Mouse (Mus musculus): ENCODE data around the gene Gata3.

Gene Gata3

GRCm38 (mm10) chr2:9886031-9886430 is 3.8 kb downstream of the Gata3 start:
- no peak for DNase-seq (ENCODE audit: low spot score)

GRCm38 (mm10) chr2:9885217-9885770 is 4.5 kb downstream of the Gata3 start:
- no peak for DNase-seq (ENCODE audit: low spot score)

DNA sequence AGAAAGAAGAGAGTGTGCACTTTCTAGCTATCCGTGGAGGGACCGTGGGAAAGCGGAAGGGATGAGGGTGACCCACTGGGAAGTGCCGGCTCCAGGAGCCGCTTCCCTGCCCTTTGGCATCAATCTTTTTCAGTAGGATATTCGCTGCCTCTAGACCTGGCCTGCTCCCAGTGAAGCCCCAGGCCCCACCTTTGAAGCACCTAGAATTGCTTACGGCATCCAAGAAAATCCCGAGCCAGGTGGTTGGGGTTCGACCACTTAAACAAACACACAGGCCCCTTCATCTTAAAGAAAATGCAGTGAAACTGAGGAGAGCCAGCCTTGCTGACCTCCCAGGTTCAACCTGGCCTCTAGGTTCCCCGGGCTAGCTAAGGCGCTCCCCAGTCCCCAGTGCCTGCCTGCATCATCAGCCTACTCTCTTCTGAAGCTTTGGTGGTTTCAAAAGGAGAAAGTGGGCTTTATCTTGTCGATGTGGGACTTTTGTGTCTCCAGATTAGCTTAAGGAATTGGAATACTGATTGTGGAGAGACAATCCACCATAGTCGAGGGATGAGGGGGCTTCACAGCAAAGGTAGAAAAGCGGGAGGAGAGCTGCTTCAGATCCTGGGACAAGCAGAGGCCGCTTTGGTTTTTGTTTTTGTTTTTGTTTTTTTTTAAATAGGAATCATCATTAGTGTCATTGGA is 5.2 kb downstream of the Gata3 start:
- no peak for DNase-seq (ENCODE audit: low spot score)

- no peak for DNase-seq (ENCODE audit: low spot score)
Measured at GRCm38 (mm10) chr2:9883803-9884532, 5.9 kb downstream of the Gata3 start.

GRCm38 (mm10) chr2:9882926-9883802 is 6.7 kb downstream of the Gata3 start:
- no peak for DNase-seq (ENCODE audit: low spot score)

GRCm38 (mm10) chr2:9882371-9882925 is 7.4 kb downstream of the Gata3 start:
- DNase-seq (ENCODE audit: low spot score): peak; percentile 52

DNA sequence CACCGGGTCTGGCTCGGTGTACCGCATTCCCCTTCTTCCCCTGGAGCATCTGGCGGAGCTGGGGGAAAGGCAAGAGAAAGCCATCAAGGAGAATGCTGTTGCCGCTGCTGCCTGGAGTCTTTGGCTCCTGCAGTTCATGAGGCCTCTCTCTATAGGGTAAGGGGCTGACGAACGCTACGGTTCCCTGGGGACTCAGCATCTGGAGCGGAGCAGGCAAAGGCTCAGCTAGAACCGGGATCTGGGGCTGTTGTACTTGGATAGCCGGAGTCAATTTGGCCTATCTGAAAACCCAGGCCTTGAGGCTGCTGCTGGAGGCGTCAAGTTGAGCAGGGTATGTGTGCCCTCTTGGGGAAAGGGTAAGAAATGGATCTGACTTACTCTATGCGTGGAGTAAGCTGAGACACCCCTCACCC is 8.2 kb downstream of the Gata3 start:
- no peak for DNase-seq (ENCODE audit: low spot score)

- DNase-seq (ENCODE audit: low spot score): peak; percentile 57
Measured at GRCm38 (mm10) chr2:9881051-9881591, 8.7 kb downstream of the Gata3 start, which contains the start of gene 4930412O13Rik. 4930412O13Rik (plus strand) TSS chr2:9881252.

DNA sequence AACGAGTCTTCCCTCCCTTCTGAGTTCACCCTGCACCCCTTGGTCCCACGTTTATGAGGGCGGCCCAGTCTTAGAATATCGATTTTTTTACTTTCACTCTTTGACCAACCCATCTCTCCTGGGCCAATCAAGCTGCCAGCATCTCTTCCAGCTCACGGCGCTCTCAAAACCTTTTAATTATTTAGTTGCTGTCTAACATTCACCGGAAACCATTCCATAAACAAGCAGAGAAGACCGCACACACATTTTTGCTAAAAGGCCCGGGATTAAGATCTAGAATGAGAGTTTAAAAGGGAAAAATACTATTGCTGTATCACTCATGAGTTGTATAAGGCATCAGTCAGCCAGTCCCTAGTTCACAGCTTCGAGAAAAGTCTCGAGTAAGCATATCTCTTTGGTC is 9.6 kb downstream of the Gata3 start:
- DNase-seq (ENCODE audit: low spot score): no peak

DNA sequence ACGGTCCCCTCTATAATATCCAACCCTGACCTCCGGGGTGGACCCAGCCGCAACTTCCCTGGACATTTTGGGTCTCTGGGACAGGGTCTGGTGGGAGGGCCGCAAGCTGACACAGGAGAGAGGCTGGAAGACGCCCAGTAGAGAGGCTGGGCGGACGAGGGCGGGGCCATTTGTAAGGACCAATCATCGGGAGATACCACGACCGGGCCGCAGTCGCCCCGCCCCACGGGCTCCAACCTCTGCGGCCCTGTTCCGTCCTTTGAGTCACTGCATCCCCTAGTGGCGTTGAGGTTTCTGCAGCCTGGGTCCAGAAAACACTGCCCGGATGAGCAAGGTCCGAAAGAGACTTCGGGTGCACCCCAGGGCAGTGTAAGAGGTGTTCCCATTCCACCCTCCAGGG is 10.3 kb downstream of the Gata3 start:
- DNase-seq (ENCODE audit: low spot score): peak; percentile 93

GRCm38 (mm10) chr2:9879092-9879491 is 10.7 kb downstream of the Gata3 start:
- no peak for DNase-seq (ENCODE audit: low spot score)

- peak; percentile 82 for DNase-seq (ENCODE audit: low spot score)
Measured at GRCm38 (mm10) chr2:9878564-9879081, 11.2 kb downstream of the Gata3 start.

DNA sequence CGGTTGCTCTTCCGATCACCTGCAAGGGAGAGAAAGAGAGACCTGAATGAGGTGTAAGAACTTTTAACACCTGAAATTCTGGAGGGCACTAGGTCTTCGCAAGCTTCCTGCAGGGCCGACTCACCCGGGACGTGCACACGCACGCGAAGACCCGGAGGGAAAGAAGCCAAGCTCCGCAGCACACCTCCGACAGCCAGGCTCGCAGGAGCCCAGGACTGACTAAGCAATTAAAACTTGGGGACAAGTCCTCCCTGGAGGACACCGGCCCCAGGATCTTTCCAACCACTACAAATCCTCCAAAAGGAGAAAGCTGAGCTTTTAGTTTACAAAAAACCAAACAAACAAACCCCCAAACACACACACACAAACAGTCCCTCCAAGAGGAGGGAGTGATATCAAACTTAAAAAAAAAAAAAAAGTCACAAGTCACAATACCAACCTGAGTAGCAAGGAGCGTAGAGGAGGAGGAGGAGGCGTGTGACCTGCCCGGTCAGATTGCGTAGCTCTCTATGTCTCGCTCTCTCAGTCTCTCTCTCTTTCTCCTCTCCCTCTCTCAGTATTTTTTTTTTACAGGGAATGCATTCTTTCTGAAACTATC is 11.8 kb downstream of the Gata3 start:
- no peak for DNase-seq (ENCODE audit: low spot score)

DNA sequence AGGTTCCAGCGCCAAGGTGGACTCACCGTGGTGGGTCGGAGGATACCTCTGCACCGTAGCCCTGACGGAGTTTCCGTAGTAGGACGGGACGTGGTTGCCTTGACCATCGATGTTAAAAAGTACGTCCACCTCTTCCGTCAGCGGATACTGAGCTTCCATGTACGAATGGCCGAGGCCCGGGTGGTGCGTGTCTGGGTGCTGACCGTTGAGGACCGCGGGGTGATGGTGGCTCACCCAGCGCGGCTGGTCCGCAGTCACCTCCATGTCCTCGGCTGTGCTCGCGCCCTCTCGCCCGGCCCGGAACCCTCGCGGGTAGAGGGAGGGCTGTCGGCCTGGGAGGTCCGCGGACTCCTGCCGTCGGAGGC is 12.5 kb downstream of the Gata3 start:
- no peak for DNase-seq (ENCODE audit: low spot score)

DNA sequence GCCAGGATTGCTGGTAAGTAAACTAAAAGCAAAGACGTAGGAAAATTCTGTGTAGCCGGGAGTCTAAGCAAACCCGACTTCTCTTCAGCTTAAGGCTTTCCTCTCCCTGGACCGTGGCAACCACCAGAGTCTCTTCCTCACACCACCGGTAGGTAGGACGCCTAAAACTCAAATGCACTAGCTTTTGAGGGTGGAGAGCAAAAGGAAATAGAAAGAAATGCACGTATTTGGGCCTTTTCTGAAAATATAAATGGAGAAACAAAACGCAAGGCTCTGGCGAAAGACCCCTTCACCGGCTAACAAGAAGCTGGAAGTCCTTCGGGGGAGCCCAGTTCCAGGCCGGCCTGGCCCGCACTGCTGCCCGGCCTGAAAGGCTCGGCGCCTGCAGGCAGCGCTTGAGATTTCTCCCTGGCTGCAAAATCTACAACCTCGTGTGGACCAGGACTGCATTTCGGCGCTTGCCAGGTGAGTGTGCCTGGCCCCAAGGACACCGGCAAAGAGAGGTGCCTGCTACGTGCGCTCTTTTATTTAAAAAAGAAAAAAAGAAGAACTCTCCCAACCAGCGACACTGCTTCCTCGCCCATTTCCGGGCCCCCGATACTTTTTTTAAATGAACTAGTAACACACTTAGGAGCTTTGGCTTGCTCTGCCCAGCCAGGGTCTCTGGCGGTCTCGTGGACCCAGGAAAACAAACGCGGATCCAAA is 13.1 kb downstream of the Gata3 start:
- no peak for DNase-seq (ENCODE audit: low spot score)

DNA sequence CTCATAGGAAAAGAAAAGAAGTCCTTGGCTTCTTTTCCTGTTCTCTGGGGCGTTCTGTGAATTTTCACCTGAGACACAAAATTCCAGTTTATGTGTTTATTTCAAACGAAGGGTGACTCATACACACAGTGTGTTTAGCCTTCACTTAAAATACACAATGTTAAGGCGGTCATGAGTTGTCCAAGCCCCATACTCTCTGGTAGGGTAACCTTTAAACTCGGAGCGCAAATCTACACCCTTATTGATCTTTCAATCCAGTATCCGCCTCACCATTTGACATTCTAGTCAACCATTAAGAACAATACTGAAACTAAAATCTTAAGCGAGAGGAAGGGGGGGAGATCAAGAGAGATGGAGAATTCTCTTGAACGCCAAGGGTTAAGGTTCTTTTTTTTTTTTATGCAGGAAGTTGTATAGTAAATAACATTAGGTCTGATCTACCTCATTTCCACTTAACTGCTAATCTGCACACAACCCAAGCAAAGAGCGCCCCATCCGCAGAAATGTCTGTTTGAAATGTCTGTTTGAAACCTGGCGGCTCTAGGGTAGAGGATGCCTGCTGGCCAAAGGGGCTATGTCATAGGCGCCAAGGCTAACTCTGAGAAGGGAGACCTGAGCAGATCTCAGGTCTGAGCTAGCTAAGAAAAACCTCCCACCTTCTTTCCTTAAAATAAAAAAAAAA is 14.0 kb downstream of the Gata3 start:
- no peak for DNase-seq (ENCODE audit: low spot score)

- DNase-seq (ENCODE audit: low spot score): no peak
Measured at GRCm38 (mm10) chr2:9875220-9875619, 14.6 kb downstream of the Gata3 start.

GRCm38 (mm10) chr2:9874467-9875219 is 15.2 kb downstream of the Gata3 start:
- no peak for DNase-seq (ENCODE audit: low spot score)

GRCm38 (mm10) chr2:9873757-9874156 is 16.1 kb downstream of the Gata3 start:
- no peak for DNase-seq (ENCODE audit: low spot score)

Data from yolk sac, embryonic 10.5 days (tissue).